Mouse (Mus musculus): ENCODE results near the gene Tenm2.

Tenm2 gene

GRCm38 (mm10) chr11:36277192-36277902 lies 958.4 kb downstream of the Tenm2 start:
- no peak for DNase-seq (ENCODE audit: low read depth, low spot score)

- no peak for DNase-seq (ENCODE audit: low read depth, low spot score)
Observed at GRCm38 (mm10) chr11:36276015-36276414, 959.7 kb downstream of the Tenm2 start.

GRCm38 (mm10) chr11:36272149-36272548 lies 963.6 kb downstream of the Tenm2 start:
- no peak for DNase-seq (ENCODE audit: low read depth, low spot score)

GRCm38 (mm10) chr11:36269945-36270344 lies 965.8 kb downstream of the Tenm2 start:
- DNase-seq (ENCODE audit: low read depth, low spot score) = no peak

GRCm38 (mm10) chr11:36264776-36265466 lies 970.8 kb downstream of the Tenm2 start:
- peak; percentile 9 for DNase-seq (ENCODE audit: low read depth, low spot score)

GRCm38 (mm10) chr11:36263840-36264239 lies 971.9 kb downstream of the Tenm2 start:
- DNase-seq (ENCODE audit: low read depth, low spot score) = peak; percentile 14

GRCm38 (mm10) chr11:36257187-36257586 lies 978.6 kb downstream of the Tenm2 start:
- no peak for DNase-seq (ENCODE audit: low read depth, low spot score)

GRCm38 (mm10) chr11:36256747-36257146 lies 979.0 kb downstream of the Tenm2 start:
- no peak for DNase-seq (ENCODE audit: low read depth, low spot score)

GRCm38 (mm10) chr11:36254019-36254418 lies 981.7 kb downstream of the Tenm2 start:
- peak; percentile 32 for DNase-seq (ENCODE audit: low read depth, low spot score)

GRCm38 (mm10) chr11:36250111-36250510 lies 985.7 kb downstream of the Tenm2 start:
- no peak for DNase-seq (ENCODE audit: low read depth, low spot score)

- DNase-seq (ENCODE audit: low read depth, low spot score) = no peak
Observed at GRCm38 (mm10) chr11:36246152-36246551, 989.6 kb downstream of the Tenm2 start.

- no peak for DNase-seq (ENCODE audit: low read depth, low spot score)
Observed at GRCm38 (mm10) chr11:36244491-36244882, 991.3 kb downstream of the Tenm2 start.

- no peak for DNase-seq (ENCODE audit: low read depth, low spot score)
Observed at GRCm38 (mm10) chr11:36243747-36244490, 991.8 kb downstream of the Tenm2 start.

GRCm38 (mm10) chr11:36238890-36239289 lies 996.9 kb downstream of the Tenm2 start:
- DNase-seq (ENCODE audit: low read depth, low spot score) = no peak

GRCm38 (mm10) chr11:36228654-36229053 lies 1007.1 kb downstream of the Tenm2 start:
- no peak for DNase-seq (ENCODE audit: low read depth, low spot score)

- DNase-seq (ENCODE audit: low read depth, low spot score) = no peak
Observed at GRCm38 (mm10) chr11:36228196-36228595, 1007.6 kb downstream of the Tenm2 start.

- DNase-seq (ENCODE audit: low read depth, low spot score) = no peak
Observed at GRCm38 (mm10) chr11:36226061-36226460, 1009.7 kb downstream of the Tenm2 start.

GRCm38 (mm10) chr11:36223716-36224439 lies 1011.9 kb downstream of the Tenm2 start:
- DNase-seq (ENCODE audit: low read depth, low spot score) = no peak

- no peak for DNase-seq (ENCODE audit: low read depth, low spot score)
Observed at GRCm38 (mm10) chr11:36222071-36222470, 1013.7 kb downstream of the Tenm2 start.

- peak; percentile 90 for DNase-seq (ENCODE audit: low read depth, low spot score)
Observed at GRCm38 (mm10) chr11:36221271-36221975, 1014.3 kb downstream of the Tenm2 start.

GRCm38 (mm10) chr11:36220651-36221050 lies 1015.1 kb downstream of the Tenm2 start:
- DNase-seq (ENCODE audit: low read depth, low spot score) = peak; percentile 31

Data from ES-CJ7 (cell line).